Mouse (Mus musculus): ENCODE measurements around the gene Frat1. TPM values are rescaled to one million over a fixed set of nuclear protein-coding genes. Genes with fewer than 3 reads are reported as not detected.
"Not testable (repeated sequence)": the region's sequence is repeated elsewhere in the genome, so short reads cannot be mapped to it uniquely, and the experiment has no call there.

Gene Frat1
- polyA plus RNA-seq, 1 experiment from 2014 or later, result 7.0 TPM

DNA sequence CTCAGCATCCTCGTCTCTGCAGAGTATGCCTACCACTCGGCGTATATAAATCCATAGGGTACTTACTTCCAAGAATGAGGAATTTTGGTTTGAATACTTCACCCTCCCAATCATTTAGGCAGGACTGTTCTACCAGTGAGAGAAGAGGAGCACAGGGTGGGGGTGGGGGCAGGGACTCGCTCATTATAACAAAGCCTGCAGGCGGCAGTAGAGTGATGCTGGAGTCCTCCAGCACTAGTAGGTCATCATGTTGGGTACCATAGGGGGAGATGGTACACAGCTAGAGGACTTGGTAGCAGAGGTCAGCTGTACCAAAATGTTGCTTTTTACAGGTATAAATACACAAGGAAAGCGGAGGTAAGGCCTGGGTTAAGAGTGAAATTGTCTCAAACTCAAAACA is 14.6 kb downstream of the Frat1 start:
- Histone ChIP-seq H3K27ac (replicated peaks) (no peak overlapping the region), H3K9ac (no peak overlapping the region), H3K4me2 (replicated peaks) (no peak overlapping the region), H3K4me3 (replicated peaks) (no peak overlapping the region), H3K27me3 (0 out of 2 replicates have a peak, but pooled peaks cover 5% of the 10 kb centered on the region), H3K9me3 (replicated peaks) (no peaks in the 10 kb centered on the region), H3K36me3 (no peaks in the 10 kb centered on the region), H3K4me1 (peaks cover 14% of the 10 kb centered on the region)
- 85% methylated on average over 6 of the region's 6 CpGs for WGBS
- ATAC-seq (ENCODE audit: insufficient number of reproducible peaks, low FRiP score, low TSS enrichment, low read depth), result no peak

DNA sequence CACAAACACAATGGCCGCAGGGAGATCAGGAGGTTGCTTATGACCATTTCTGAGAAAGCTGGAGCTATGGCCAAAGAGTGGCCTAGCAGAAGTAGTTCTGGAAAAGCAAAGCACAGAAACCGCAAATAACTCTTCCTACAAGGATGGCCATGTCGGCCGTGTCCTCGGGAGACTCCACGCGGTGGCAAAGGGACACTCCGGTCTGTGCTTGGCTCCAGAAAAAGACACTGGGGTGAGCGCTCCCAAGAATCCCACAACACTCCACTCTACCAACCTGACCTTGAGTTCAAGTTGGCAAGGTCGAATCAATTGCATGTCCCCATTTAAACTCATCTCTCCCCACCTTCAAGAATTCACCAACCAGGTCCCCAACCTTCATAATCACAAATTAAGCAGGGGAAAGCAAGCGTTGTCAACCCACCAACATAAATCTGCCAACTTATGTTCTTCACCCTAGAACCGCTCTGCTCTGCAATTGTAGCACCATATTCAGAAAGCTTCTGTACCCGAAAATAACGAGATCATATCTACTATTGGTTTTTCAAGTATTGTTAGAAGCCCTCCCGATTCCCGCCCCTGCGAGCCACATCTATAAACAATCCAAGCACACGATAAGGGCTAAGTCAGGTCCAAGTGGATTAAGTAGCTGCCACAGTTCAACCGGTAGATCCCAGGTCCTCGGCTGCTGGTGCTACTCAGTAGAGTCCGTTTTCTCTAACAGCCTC is 16.8 kb downstream of the Frat1 start:
- Histone ChIP-seq H3K27ac (replicated peaks) (no peak overlapping the region), H3K9ac (peak overlapping the region; percentile 50), H3K4me1 (peaks cover 29% of the 10 kb centered on the region), H3K9me3 (replicated peaks) (no peaks in the 10 kb centered on the region), H3K36me3 (no peaks in the 10 kb centered on the region), H3K4me3 (replicated peaks) (peak overlapping the region; percentile 72), H3K27me3 (0 out of 2 replicates have a peak, but pooled peaks cover 5% of the 10 kb centered on the region), H3K4me2 (replicated peaks) (peak overlapping the region; percentile 98)
- no peak for ATAC-seq (ENCODE audit: insufficient number of reproducible peaks, low FRiP score, low TSS enrichment, low read depth)
- 18% methylated on average over 21 of the region's 21 CpGs for WGBS

DNA sequence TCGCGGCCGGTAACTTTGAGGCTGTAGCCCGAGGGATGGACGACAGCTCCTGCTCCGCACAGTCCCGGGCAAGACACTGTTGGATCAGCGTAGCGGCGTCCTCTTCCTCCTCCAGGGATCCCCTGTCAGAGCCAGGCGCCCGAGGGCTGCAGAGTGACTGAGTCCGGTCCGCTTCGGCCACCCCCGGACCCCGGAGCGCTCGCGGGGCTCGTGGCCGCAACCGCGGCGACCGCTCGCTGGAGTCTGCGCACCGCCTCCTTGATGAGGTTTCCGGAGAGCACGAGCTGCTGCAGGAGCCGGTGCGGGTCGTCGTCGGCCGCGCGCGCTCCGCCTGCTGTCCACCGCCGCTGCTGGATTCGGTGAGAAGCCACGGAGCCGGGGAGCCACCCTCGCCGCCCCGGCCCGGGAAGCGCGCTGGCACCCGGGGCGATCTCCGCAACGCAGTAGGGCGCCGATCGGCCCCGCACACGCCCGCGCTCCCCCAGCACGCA is 17.4 kb downstream of the Frat1 start:
- no peaks in the 10 kb centered on the region for H3K36me3 ChIP-seq
- under 1% methylated on average over 64 of the region's 64 CpGs for WGBS
- H3K27ac ChIP-seq (replicated peaks), result peak overlapping the region; percentile 94
- peaks cover 29% of the 10 kb centered on the region for H3K4me1 ChIP-seq
- no peaks in the 10 kb centered on the region for H3K9me3 ChIP-seq (replicated peaks)
- H3K4me3 ChIP-seq (replicated peaks), result peak overlapping the region; percentile 72
- H3K4me2 ChIP-seq (replicated peaks), result peak overlapping the region; percentile 98
- ATAC-seq (ENCODE audit: insufficient number of reproducible peaks, low FRiP score, low TSS enrichment, low read depth), result no peak
- peak overlapping the region; percentile 50 for H3K9ac ChIP-seq
- 0 out of 2 replicates have a peak, but pooled peaks cover 5% of the 10 kb centered on the region for H3K27me3 ChIP-seq

DNA sequence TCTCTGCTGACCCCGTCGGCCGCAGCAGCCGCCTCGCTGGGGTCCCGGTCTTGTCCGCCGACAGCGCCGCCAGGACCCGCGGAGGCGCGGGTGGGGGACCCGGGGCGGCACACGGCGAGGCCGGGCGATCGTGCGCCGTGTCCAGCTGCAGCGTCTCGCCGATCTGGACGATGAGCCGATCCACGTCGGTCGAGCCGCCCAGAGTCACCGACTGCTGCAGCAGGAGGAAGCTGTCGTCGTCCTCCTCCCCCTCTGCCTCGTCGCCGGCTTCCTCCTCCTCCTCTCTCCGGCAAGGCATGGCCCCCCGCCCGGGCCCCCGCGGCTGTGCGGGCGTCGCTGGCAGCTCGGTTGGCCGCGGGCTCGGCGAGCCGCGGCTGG is 17.8 kb downstream of the Frat1 start:
- Histone ChIP-seq H3K4me2 (replicated peaks) (peak overlapping the region; percentile 98), H3K9ac (peak overlapping the region; percentile 50), H3K4me3 (replicated peaks) (peak overlapping the region; percentile 72), H3K4me1 (peaks cover 29% of the 10 kb centered on the region), H3K27ac (replicated peaks) (peak overlapping the region; percentile 94)
- not testable (repeated sequence) for H3K9me3 ChIP-seq (replicated peaks); H3K36me3 ChIP-seq; H3K27me3 ChIP-seq
- ATAC-seq (ENCODE audit: insufficient number of reproducible peaks, low FRiP score, low TSS enrichment, low read depth), result peak; percentile 26; the same call in 1 of the 2 replicates
- under 1% methylated on average over 40 of the region's 53 CpGs for WGBS

DNA sequence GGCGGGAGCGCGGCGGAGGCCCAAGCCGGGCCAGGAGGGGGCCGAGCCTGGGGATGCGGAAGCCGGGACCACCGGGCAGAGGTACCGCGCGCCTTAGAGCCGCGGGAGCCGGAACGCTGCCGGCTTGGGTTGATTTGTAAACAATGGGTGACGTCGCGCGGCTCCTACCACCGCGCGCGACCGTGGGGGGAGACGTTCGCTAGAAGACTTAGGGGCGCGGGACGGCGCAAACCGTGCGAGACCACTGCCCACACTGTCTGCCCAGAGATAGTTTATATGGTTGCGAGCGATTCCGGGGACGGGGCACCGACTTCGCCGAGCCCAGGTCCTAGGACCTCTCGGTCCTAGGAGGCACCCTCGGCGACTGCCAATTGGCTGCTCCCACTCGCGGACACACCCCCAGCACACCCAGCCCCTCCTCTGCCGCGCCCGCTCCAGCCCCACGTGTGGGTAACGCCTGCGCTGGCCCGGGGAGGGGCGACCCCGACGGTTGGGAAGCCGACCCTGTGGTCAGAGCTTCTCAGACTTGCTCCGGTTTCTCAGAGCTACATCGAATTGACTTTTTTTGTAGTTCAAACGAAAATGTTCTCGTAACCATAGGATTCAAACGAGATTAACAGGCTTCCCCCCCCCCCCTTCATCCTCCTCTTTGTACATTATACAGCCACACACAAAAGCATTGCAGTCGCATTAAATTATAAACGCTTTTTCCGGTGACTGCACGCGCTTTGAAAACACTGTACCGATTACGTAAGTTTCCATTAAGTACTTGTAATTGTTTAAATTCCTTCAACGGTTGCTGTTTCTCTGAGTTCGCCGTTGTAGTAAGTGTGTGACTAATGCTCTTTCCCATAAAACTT is 18.5 kb downstream of the Frat1 start, which contains the start of gene Frat2:
Gene Frat2 (minus strand): TSS at position 141 of the 860 bp plus-strand sequence.
- Histone ChIP-seq H3K27ac (replicated peaks) (peak within 1 kb of the TSS; percentile 94), H3K4me2 (replicated peaks) (peak within 1 kb of the TSS; percentile 98), H3K36me3 (no peaks in the 10 kb centered on the region), H3K27me3 (0 out of 2 replicates have a peak, but pooled peaks cover 5% of the 10 kb centered on the region), H3K4me3 (replicated peaks) (peak within 1 kb of the TSS; percentile 72), H3K4me1 (peaks cover 29% of the 10 kb centered on the region), H3K9me3 (replicated peaks) (no peaks in the 10 kb centered on the region), H3K9ac (peak within 1 kb of the TSS; percentile 50)
- peak; percentile 97 for ATAC-seq (ENCODE audit: insufficient number of reproducible peaks, low FRiP score, low TSS enrichment, low read depth)
- under 1% methylated on average over 72 of the region's 72 CpGs for WGBS

DNA sequence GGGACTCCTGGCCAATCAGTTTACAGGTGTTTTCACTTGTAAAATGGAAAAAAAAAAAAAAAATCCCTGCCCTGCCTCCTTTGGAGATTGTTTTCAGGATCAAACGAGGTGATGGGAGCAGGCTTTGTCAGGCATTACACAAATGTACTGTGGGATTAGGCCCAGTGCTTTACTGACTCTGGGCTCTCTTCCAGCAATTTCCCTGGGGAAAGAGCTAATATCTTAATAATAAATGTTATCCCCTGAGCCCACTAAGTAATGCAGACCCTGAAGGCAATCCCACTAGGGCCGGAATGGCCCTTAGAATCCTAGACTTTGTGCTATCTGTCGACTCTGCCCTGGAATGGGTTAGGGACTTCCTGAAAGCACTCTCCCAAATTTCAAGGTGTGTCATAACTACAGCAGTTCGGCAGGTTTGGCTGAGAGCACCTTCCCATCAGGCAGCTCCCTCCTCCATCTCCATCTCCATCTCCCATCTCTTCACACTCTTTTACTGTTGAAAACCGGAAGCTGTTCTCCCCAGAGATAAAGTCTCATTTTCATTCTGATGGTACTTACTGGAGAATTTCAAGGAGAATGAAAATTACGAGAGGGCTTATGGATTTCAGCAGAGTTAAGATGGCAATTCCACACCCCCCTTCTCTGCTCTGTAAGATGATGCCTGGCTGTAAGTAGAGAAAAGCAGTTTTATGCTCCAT is 20.4 kb downstream of the Frat1 start:
- Histone ChIP-seq H3K4me3 (replicated peaks) (no peak overlapping the region), H3K27ac (replicated peaks) (peak overlapping the region; percentile 68), H3K4me2 (replicated peaks) (no peak overlapping the region), H3K9ac (no peak overlapping the region), H3K27me3 (0 out of 2 replicates have a peak, but pooled peaks cover 3% of the 10 kb centered on the region), H3K4me1 (peaks cover 29% of the 10 kb centered on the region), H3K9me3 (replicated peaks) (no peaks in the 10 kb centered on the region), H3K36me3 (no peaks in the 10 kb centered on the region)
- 17% methylated on average over 6 of the region's 6 CpGs for WGBS
- no peak for ATAC-seq (ENCODE audit: insufficient number of reproducible peaks, low FRiP score, low TSS enrichment, low read depth)

DNA sequence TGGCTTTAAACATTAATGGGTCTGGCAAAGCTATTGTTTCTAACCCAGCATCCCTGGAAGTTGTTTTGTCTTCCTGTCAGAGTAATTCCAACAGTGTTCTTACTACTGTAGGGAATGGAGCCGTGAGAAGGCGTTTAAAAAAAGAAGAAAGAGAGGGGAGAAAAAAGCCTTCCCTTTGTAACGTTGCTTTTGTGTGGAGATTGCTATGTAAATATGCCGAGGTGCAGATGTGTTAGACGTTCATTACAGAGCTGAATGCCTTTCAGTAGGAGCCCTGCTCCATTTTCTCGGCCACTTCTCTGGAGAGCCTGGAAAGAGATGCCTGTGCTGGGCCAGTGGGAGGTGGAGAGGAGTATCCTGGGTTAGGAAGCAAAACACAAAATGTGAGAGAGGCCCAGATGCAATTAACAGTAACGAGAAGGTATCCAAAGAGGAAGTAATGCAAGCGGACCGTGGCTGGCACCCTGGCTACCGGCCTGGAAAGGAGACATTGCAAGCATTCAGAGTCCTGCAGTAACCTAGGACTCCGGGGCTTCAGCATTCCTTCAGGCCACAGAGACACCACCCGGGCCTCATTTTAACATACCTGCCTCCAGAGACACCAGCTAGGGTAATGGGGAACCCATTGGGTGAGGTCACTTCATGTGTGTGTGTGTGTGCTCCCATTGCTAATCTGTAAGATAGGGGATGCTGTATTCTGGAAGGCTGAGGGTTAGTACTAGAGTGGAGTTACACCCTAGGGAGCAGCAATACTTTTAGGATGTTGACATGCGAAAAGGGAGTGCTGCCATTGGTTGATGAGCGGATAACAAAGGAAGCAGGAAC is 21.2 kb downstream of the Frat1 start:
- Histone ChIP-seq H3K27ac (replicated peaks) (peak overlapping the region; percentile 68), H3K4me2 (replicated peaks) (no peak overlapping the region), H3K27me3 (no peaks in the 10 kb centered on the region), H3K9me3 (replicated peaks) (no peaks in the 10 kb centered on the region), H3K36me3 (no peaks in the 10 kb centered on the region), H3K4me1 (peaks cover 28% of the 10 kb centered on the region), H3K4me3 (replicated peaks) (no peak overlapping the region), H3K9ac (no peak overlapping the region)
- no peak for ATAC-seq (ENCODE audit: insufficient number of reproducible peaks, low FRiP score, low TSS enrichment, low read depth)
- WGBS, result 22% methylated on average over 14 of the region's 14 CpGs

DNA sequence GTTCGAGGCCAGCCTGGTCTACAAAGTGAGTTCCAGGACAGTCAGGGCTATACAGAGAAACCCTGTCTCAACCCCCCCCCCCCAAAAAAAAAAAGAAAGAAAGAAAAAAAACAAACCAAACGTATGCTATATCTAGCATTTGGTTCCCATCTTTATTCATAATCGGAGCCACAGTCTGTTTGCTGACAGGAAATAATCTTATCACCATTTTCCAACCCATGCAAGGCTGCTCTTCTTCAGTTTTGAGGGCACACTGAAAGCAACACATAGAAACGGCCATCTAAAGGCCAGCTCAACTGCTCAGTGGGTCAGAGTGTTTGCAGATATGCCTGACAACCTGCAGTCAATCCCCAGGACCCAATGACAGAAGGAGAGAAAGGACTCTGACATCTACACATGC is 22.7 kb downstream of the Frat1 start:
- WGBS, result 76% methylated on average over 4 of the region's 4 CpGs
- no peak for ATAC-seq (ENCODE audit: insufficient number of reproducible peaks, low FRiP score, low TSS enrichment, low read depth)
- Histone ChIP-seq H3K4me3 (replicated peaks) (no peak overlapping the region), H3K27me3 (no peaks in the 10 kb centered on the region), H3K36me3 (no peaks in the 10 kb centered on the region), H3K9me3 (replicated peaks) (no peaks in the 10 kb centered on the region), H3K4me2 (replicated peaks) (no peak overlapping the region), H3K9ac (no peak overlapping the region), H3K27ac (replicated peaks) (no peak overlapping the region), H3K4me1 (peaks cover 19% of the 10 kb centered on the region)

DNA sequence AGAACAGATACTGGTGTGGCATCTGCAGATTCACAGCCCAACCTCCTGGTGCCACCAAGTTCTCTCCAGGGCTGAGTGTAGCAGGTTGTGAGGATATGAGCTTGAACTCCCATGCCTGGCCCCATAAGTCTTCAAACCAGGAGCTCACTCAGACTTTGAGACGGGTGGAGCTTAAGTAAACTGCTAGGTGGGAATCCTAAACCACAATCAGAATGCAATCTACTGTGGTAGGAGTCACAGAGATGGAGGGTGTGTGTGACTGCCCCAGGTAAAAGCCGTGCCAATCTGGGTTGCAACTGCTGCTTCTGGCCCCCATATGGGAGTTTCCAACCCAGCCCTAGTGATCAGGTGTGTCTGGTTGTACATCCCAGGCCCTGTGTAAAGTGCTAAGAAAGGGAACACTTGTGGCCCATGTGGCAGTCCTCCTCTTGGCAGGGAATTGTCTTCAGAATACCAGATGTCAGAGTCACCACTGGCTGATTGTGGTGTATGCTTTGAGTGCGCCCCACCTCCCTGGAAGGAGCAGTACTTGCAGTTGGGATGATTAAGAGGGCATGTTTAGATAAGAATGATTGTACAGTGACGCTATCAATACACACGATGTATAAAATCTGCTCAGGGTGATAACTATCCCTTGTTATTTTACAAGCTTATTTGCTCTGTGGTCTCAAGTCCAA is 27.5 kb downstream of the Frat1 start:
- no peak for ATAC-seq (ENCODE audit: insufficient number of reproducible peaks, low FRiP score, low TSS enrichment, low read depth)
- H3K36me3 ChIP-seq, result peaks cover 18% of the 10 kb centered on the region
- no peak overlapping the region for H3K27ac ChIP-seq (replicated peaks)
- H3K4me3 ChIP-seq (replicated peaks), result no peak overlapping the region
- H3K4me2 ChIP-seq (replicated peaks), result no peak overlapping the region
- H3K4me1 ChIP-seq, result peaks cover 12% of the 10 kb centered on the region; the same call in 1 of the 2 replicates
- H3K27me3 ChIP-seq, result no peaks in the 10 kb centered on the region
- 64% methylated on average over 5 of the region's 5 CpGs for WGBS
- no peaks in the 10 kb centered on the region for H3K9me3 ChIP-seq (replicated peaks)
- H3K9ac ChIP-seq, result no peak overlapping the region

DNA sequence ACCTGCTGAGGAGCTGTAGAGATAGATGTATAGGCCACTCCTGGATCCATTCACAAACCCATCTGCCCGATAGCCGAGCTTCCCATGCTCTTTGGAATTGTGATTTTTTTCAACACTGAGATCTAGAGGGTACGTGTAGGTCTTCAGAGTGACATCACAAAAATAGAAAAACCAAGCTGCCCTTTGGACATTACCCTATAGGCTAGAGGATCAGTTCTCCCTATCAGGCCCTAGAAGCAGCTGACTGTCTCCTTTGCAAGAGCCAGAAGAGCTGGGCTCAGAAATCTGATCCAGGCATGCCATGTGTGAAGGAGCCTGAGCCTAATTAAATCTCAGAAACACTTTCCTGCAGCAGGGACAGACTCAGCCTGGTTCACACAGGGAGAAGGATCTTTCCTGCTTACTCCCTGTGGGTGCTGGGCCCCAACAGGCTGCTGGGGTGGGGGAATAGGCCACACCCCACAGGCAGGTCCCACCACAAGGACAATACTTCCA is 28.1 kb downstream of the Frat1 start:
- Histone ChIP-seq H3K27me3 (no peaks in the 10 kb centered on the region), H3K27ac (replicated peaks) (no peak overlapping the region; the same call in 1 of the 2 replicates), H3K4me3 (replicated peaks) (no peak overlapping the region), H3K4me1 (peaks cover 12% of the 10 kb centered on the region; the same call in 1 of the 2 replicates), H3K9me3 (replicated peaks) (no peaks in the 10 kb centered on the region), H3K4me2 (replicated peaks) (no peak overlapping the region), H3K36me3 (peaks cover 24% of the 10 kb centered on the region), H3K9ac (no peak overlapping the region)
- WGBS, result 76% methylated on average over 3 of the region's 3 CpGs
- ATAC-seq (ENCODE audit: insufficient number of reproducible peaks, low FRiP score, low TSS enrichment, low read depth), result no peak

Measured in embryonic facial prominence, embryonic 15.5 days (tissue).